Mouse (Mus musculus) testis, postnatal 10 days (tissue): ENCODE data around the gene Dnaja1.

ENCODE experiments used
- DNase-seq: peaks from one replicate; pipeline ENCODE4 v3.0.0; 2021; ENCODE audit warnings: low spot score

The Dnaja1 gene

GRCm38 (mm10) chr4:40722011-40722666, at the start of gene Dnaja1:
Gene Dnaja1 (plus strand): TSS chr4:40722150.
- peak; percentile 100 for DNase-seq

GRCm38 (mm10) chr4:40673526-40673925, 48.4 kb upstream of the Dnaja1 start:
- DNase-seq, result no peak

- DNase-seq, result peak; percentile 26
These were observed 45.6 kb upstream of the Dnaja1 start for GRCm38 (mm10) chr4:40676338-40676737.

GRCm38 (mm10) chr4:40677132-40677531, 44.8 kb upstream of the Dnaja1 start:
- peak; percentile 50 for DNase-seq

GRCm38 (mm10) chr4:40680250-40680860, 41.6 kb upstream of the Dnaja1 start:
- peak; percentile 40 for DNase-seq

- DNase-seq, result peak; percentile 78
These were observed 40.0 kb upstream of the Dnaja1 start for GRCm38 (mm10) chr4:40681908-40682307.

GRCm38 (mm10) chr4:40682359-40682758, 39.6 kb upstream of the Dnaja1 start:
- DNase-seq, result peak; percentile 35

GRCm38 (mm10) chr4:40683306-40683705, 38.6 kb upstream of the Dnaja1 start:
- no peak for DNase-seq

GRCm38 (mm10) chr4:40691100-40691499, 30.9 kb upstream of the Dnaja1 start:
- no peak for DNase-seq

- DNase-seq, result no peak
These were observed 24.9 kb upstream of the Dnaja1 start for GRCm38 (mm10) chr4:40697059-40697458.

- DNase-seq, result no peak
These were observed 21.7 kb upstream of the Dnaja1 start for GRCm38 (mm10) chr4:40700216-40700615.

- no peak for DNase-seq
These were observed 20.2 kb upstream of the Dnaja1 start for GRCm38 (mm10) chr4:40701796-40702195.

- DNase-seq, result peak; percentile 96
These were observed 18.9 kb upstream of the Dnaja1 start, which contains the start of gene Aptx for GRCm38 (mm10) chr4:40702797-40703709. Gene Aptx (minus strand): TSS chr4:40703194.

- no peak for DNase-seq
These were observed 18.2 kb upstream of the Dnaja1 start for GRCm38 (mm10) chr4:40703710-40704275.

- no peak for DNase-seq
These were observed 4.8 kb upstream of the Dnaja1 start for GRCm38 (mm10) chr4:40717141-40717540.

GRCm38 (mm10) chr4:40720910-40721309, 1.0 kb upstream of the Dnaja1 start:
- no peak for DNase-seq

- peak; percentile 85 for DNase-seq
These were observed 924 bp downstream of the Dnaja1 start for GRCm38 (mm10) chr4:40722687-40723460.

GRCm38 (mm10) chr4:40725141-40725540, 3.2 kb downstream of the Dnaja1 start:
- DNase-seq, result no peak

- DNase-seq, result no peak
These were observed 3.6 kb downstream of the Dnaja1 start for GRCm38 (mm10) chr4:40725554-40725953.

- DNase-seq, result no peak
These were observed 5.3 kb downstream of the Dnaja1 start for GRCm38 (mm10) chr4:40727247-40727646.

GRCm38 (mm10) chr4:40731262-40731661, 9.3 kb downstream of the Dnaja1 start:
- DNase-seq, result no peak

- no peak for DNase-seq
These were observed 13.4 kb downstream of the Dnaja1 start for GRCm38 (mm10) chr4:40735351-40735750.
